8 mouse cellular contexts compared by ENCODE assay signal in the genomic region with DNA sequence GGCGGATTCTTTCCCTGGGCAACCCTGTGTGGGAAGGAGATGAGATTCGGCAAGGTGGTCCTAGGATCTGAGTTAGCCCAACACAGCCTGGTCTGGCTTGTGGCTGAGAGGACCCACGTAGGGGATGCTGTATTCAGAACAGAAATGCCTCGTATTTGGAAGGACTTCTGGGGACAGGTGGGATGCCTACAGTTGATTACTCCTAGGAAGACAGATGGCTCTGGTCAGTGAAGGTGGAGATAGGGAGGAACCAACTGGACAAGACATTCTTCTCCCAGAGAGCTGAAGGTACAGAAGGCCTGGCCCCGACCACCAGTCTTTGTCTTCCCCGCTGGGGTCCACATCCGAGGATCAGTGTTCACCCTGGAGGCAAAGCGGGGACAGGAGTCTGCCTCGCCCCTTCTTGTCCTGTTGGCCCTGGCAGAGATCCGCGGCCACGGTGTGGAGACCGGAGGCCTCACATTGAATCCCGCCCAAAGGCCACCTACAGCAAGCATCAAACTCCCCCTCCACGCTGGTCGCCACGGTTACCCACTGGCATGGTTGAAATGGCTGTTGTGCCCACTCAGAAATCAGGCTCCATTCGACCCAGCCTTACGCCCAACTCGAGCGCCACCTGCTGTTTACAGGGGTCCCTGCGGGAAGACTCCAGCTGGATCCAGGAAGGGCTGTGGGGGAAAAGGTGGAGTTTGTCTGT.
DNase-seq lines count a peak whose midpoint lies in the region; ATAC-seq and TF ChIP-seq lines count a peak whose summit lies in the region.

No protein-coding gene starts in this region.

- no peak overlapping the region for H3K9ac ChIP-seq in embryonic facial prominence, embryonic 11.5 days (replicated peaks; ENCODE audit: low read length)
- H3K9ac ChIP-seq in heart, embryonic 11.5 days (ENCODE audit: low read depth, low read length), result no peak overlapping the region
- no peak overlapping the region for H3K9ac ChIP-seq in kidney, embryonic 15.5 days
- no peak overlapping the region for H3K9ac ChIP-seq in limb, embryonic 14.5 days (ENCODE audit: low read depth, low read length, severe bottlenecking)

- no peak overlapping the region for H3K4me3 ChIP-seq in embryonic facial prominence, embryonic 11.5 days (ENCODE audit: low read depth, low read length)
- no peak overlapping the region for H3K4me3 ChIP-seq in heart, embryonic 11.5 days (ENCODE audit: low read depth, low read length)
- H3K4me3 ChIP-seq in kidney, embryonic 15.5 days (replicated peaks), result no peak overlapping the region
- no peak overlapping the region for H3K4me3 ChIP-seq in limb, embryonic 14.5 days (replicated peaks; ENCODE audit: low read length)

- H3K4me1 ChIP-seq in embryonic facial prominence, embryonic 11.5 days (ENCODE audit: control insufficient read depth, insufficient read depth, low read length), result peaks cover 3% of the 10 kb centered on the region; the same call in 1 of the 2 replicates
- no peaks in the 10 kb centered on the region for H3K4me1 ChIP-seq in heart, embryonic 11.5 days (ENCODE audit: control insufficient read depth, insufficient read depth, low read length)
- H3K4me1 ChIP-seq in kidney, embryonic 15.5 days, result peaks cover 29% of the 10 kb centered on the region
- peaks cover 30% of the 10 kb centered on the region for H3K4me1 ChIP-seq in limb, embryonic 14.5 days (ENCODE audit: control insufficient read depth, insufficient read depth, low read length)

- H3K27me3 ChIP-seq in embryonic facial prominence, embryonic 11.5 days (ENCODE audit: control insufficient read depth, insufficient read depth, low read length), result no peaks in the 10 kb centered on the region
- H3K27me3 ChIP-seq in heart, embryonic 11.5 days (ENCODE audit: control insufficient read depth, insufficient read depth, low read length), result no peaks in the 10 kb centered on the region
- peaks cover 33% of the 10 kb centered on the region for H3K27me3 ChIP-seq in kidney, embryonic 15.5 days
- H3K27me3 ChIP-seq in limb, embryonic 14.5 days (ENCODE audit: control insufficient read depth, insufficient read depth, low read length), result peaks cover 7% of the 10 kb centered on the region; the same call in 1 of the 2 replicates

- H3K27ac ChIP-seq in embryonic facial prominence, embryonic 11.5 days (replicated peaks; ENCODE audit: low read depth, low read length), result no peak overlapping the region
- H3K27ac ChIP-seq in heart, embryonic 11.5 days (ENCODE audit: low read depth, low read length), result no peak overlapping the region
- no peak overlapping the region for H3K27ac ChIP-seq in kidney, embryonic 15.5 days
- no peak overlapping the region; the same call in 1 of the 2 replicates for H3K27ac ChIP-seq in limb, embryonic 14.5 days (replicated peaks; ENCODE audit: low read depth, low read length)

- peak overlapping the region; percentile 11; the same call in 1 of the 2 replicates for H3K4me2 ChIP-seq in embryonic facial prominence, embryonic 11.5 days (ENCODE audit: low read depth, low read length)
- peak overlapping the region; percentile 44 for H3K4me2 ChIP-seq in heart, embryonic 11.5 days
- H3K4me2 ChIP-seq in kidney, embryonic 15.5 days, result peak overlapping the region; percentile 51
- no peak overlapping the region for H3K4me2 ChIP-seq in limb, embryonic 14.5 days (replicated peaks; ENCODE audit: low read depth, low read length, severe bottlenecking)

- H3K36me3 ChIP-seq in embryonic facial prominence, embryonic 11.5 days (replicated peaks; ENCODE audit: control insufficient read depth, insufficient read depth, low read depth, low read length), result no peaks in the 10 kb centered on the region
- H3K36me3 ChIP-seq in heart, embryonic 11.5 days (ENCODE audit: control insufficient read depth, insufficient read depth, low read length), result no peaks in the 10 kb centered on the region
- no peaks in the 10 kb centered on the region for H3K36me3 ChIP-seq in kidney, embryonic 15.5 days
- no peaks in the 10 kb centered on the region for H3K36me3 ChIP-seq in limb, embryonic 14.5 days (ENCODE audit: control insufficient read depth, insufficient read depth, low read length)

- no peaks in the 10 kb centered on the region for H3K9me3 ChIP-seq in embryonic facial prominence, embryonic 11.5 days (replicated peaks; ENCODE audit: control insufficient read depth, low read length)
- no peaks in the 10 kb centered on the region for H3K9me3 ChIP-seq in heart, embryonic 11.5 days (replicated peaks; ENCODE audit: control insufficient read depth, low read length)
- H3K9me3 ChIP-seq in kidney, embryonic 15.5 days (replicated peaks), result no peaks in the 10 kb centered on the region
- H3K9me3 ChIP-seq in limb, embryonic 14.5 days (ENCODE audit: control insufficient read depth, low read length), result no peaks in the 10 kb centered on the region

- TF ChIP-seq POLR2A in limb, embryonic 14.5 days (IDR thresholded peaks at IDR 0.05; ENCODE audit: borderline replicate concordance, extremely low read depth, insufficient read depth, insufficient read length), result no peak

- ATAC-seq in embryonic facial prominence, embryonic 11.5 days (replicated peaks; ENCODE audit: insufficient number of reproducible peaks, low FRiP score, low TSS enrichment, low read depth), result peak; percentile 35; the same call in 1 of the 2 replicates
- ATAC-seq in heart, embryonic 11.5 days (replicated peaks; ENCODE audit: insufficient number of reproducible peaks, low FRiP score, low TSS enrichment), result no peak
- ATAC-seq in kidney, embryonic 15.5 days (replicated peaks; ENCODE audit: low FRiP score), result no peak; the same call in 1 of the 2 replicates
- ATAC-seq in limb, embryonic 14.5 days (ENCODE audit: low FRiP score, low read depth), result no peak

- DNase-seq in 416B (ENCODE audit: low read depth), result peak; percentile 55
- peak; percentile 81 for DNase-seq in adrenal gland, postnatal 25 days
- peak; percentile 86 for DNase-seq in embryonic facial prominence, embryonic 11.5 days (ENCODE audit: low spot score)
- DNase-seq in limb, embryonic 14.5 days (ENCODE audit: low spot score), result peak; percentile 54
- peak; percentile 56 for DNase-seq in naive thymus-derived CD4-positive, alpha-beta T cell, adult 2 months (ENCODE audit: low read depth)
- DNase-seq in spleen, postnatal 36 days (ENCODE audit: low spot score in 2 of 2), result peak; percentile 5 to 24

- 25% methylated on average over 22 of the region's 22 CpGs for WGBS in embryonic facial prominence, embryonic 11.5 days
- WGBS in heart, embryonic 11.5 days (ENCODE audit: insufficient replicate concordance), result 32% methylated on average over 22 of the region's 22 CpGs
- 27% methylated on average over 22 of the region's 22 CpGs for WGBS in kidney, embryonic 15.5 days
- 31% methylated on average over 22 of the region's 22 CpGs for WGBS in limb, embryonic 14.5 days

Comparison
In these comparisons a context has a peak if more than half of its experiments do, and no peak if none do; other contexts are left out.
1. DNase-seq: peak in every context shown above with its lines; median percentile 86 in embryonic facial prominence, embryonic 11.5 days; 81 in adrenal gland, postnatal 25 days; 56 in naive thymus-derived CD4-positive, alpha-beta T cell, adult 2 months; 55 in 416B; 54 in limb, embryonic 14.5 days; 14 in spleen, postnatal 36 days.